In genomic region chr13:23985130-23985529, GRCm38 (mm10) we compare ENCODE assay signal across 26 mouse cellular contexts. TPM values are rescaled to one million over a fixed set of nuclear protein-coding genes. Genes with fewer than 3 reads are reported as not detected.
"Had no signal": no experiment of that assay in that cellular context is flagged by ENCODE, and none has a peak within 500 bp of the region (broad histone marks: within the 10 kb centered on the region; RNA-seq: fewer than 3 reads in every experiment).

No protein-coding gene starts in this region.

- H3K4me3 ChIP-seq: layer of hippocampus, adult 2 months; limb, embryonic 13.5 days; midbrain, embryonic 12.5 days; myocyte; neural tube, embryonic 15.5 days; stomach, embryonic 15.5 days had no signal

- H3K27me3 ChIP-seq: limb, embryonic 13.5 days; midbrain, embryonic 12.5 days; neural tube, embryonic 15.5 days; stomach, embryonic 15.5 days had no signal

- H3K27ac ChIP-seq: layer of hippocampus, adult 2 months; limb, embryonic 13.5 days; liver, embryonic 14.5 days; midbrain, embryonic 12.5 days; neural tube, embryonic 15.5 days; stomach, embryonic 15.5 days had no signal

- H3K4me2 ChIP-seq: limb, embryonic 13.5 days; midbrain, embryonic 12.5 days; neural tube, embryonic 15.5 days; stomach, embryonic 15.5 days had no signal

- H3K9ac ChIP-seq: limb, embryonic 13.5 days; liver, embryonic 14.5 days; midbrain, embryonic 12.5 days; neural tube, embryonic 15.5 days; stomach, embryonic 15.5 days had no signal

- DNase-seq: kidney, adult 18-20 months; kidney, postnatal 10 days; kidney, postnatal 4 days; left cerebral cortex, postnatal 4 days; lung, adult 18-20 months; lung, postnatal 10 days; lung, postnatal 4 days; thymus, adult 2 months; thymus, postnatal 25 days had no signal

- H3K36me3 ChIP-seq: limb, embryonic 13.5 days; midbrain, embryonic 12.5 days; neural tube, embryonic 15.5 days; stomach, embryonic 15.5 days had no signal

- H3K4me1 ChIP-seq: limb, embryonic 13.5 days; neural tube, embryonic 15.5 days; stomach, embryonic 15.5 days had no signal

- H3K9me3 ChIP-seq: limb, embryonic 13.5 days; midbrain, embryonic 12.5 days; neural tube, embryonic 15.5 days; stomach, embryonic 15.5 days had no signal

RNA-seq across cellular contexts. Expression of gene Scgn, which starts 5.9 kb away (rescaled TPM):
- total RNA-seq: left cerebral cortex, adult 18-20 months; liver, adult 2 months; megakaryocyte, adult 5-6 weeks had no signal
- polyA plus RNA-seq: limb, embryonic 13.5 days; liver, adult 2 months; liver, embryonic 14.5 days; myocyte; spleen, adult 2 months; urinary bladder, adult 2 months had no signal

RNA-seq across cellular contexts. Expression of gene Hist1h2aa, which starts 50.9 kb away (rescaled TPM):
- total RNA-seq: layer of hippocampus, adult 2 months; layer of hippocampus, postnatal 10 days; left cerebral cortex, adult 18-20 months; left cerebral cortex, postnatal 10 days; left cerebral cortex, postnatal 4 days; liver, adult 2 months; megakaryocyte, adult 5-6 weeks; midbrain, postnatal 0 days had no signal
- polyA plus RNA-seq: kidney, embryonic 14.5 days; limb, embryonic 13.5 days; liver, adult 2 months; liver, embryonic 14.5 days; midbrain, embryonic 12.5 days; midbrain, postnatal 0 days; myocyte; neural tube, embryonic 11.5 days; neural tube, embryonic 15.5 days; spleen, adult 2 months; stomach, embryonic 15.5 days; thymus, adult 2 months; urinary bladder, adult 2 months had no signal

RNA-seq across cellular contexts. Expression of gene Hist1h2ba, which starts 51.2 kb away (rescaled TPM):
- total RNA-seq: layer of hippocampus, adult 2 months; layer of hippocampus, postnatal 10 days; left cerebral cortex, adult 18-20 months; left cerebral cortex, postnatal 10 days; left cerebral cortex, postnatal 4 days; liver, adult 2 months; megakaryocyte, adult 5-6 weeks; midbrain, postnatal 0 days had no signal
- polyA plus RNA-seq: kidney, embryonic 14.5 days; limb, embryonic 13.5 days; liver, adult 2 months; liver, embryonic 14.5 days; midbrain, embryonic 12.5 days; midbrain, postnatal 0 days; myocyte; neural tube, embryonic 11.5 days; neural tube, embryonic 15.5 days; spleen, adult 2 months; stomach, embryonic 15.5 days; thymus, adult 2 months; urinary bladder, adult 2 months had no signal
